8 mouse cellular contexts compared by ENCODE assay signal in genomic region chr9:35421730-35422235, GRCm38 (mm10). TPM values are rescaled to one million over a fixed set of nuclear protein-coding genes. Genes with fewer than 3 reads are reported as not detected.
DNase-seq lines count a peak whose midpoint lies in the region; ATAC-seq and TF ChIP-seq lines count a peak whose summit lies in the region.

No protein-coding gene starts in this region.

- H3K4me1 ChIP-seq in E14TG2a.4 (replicated peaks; ENCODE audit: low read depth, low read length): peaks cover 31% of the 10 kb centered on the region
- peaks cover 12% of the 10 kb centered on the region for H3K4me1 ChIP-seq in heart, postnatal 0 days (ENCODE audit: control insufficient read depth, insufficient read depth)
- H3K4me1 ChIP-seq in midbrain, embryonic 14.5 days (ENCODE audit: control insufficient read depth, insufficient read depth, low read length): peaks cover 33% of the 10 kb centered on the region
- H3K4me1 ChIP-seq in stomach, postnatal 0 days (replicated peaks; ENCODE audit: control insufficient read depth, insufficient read depth): 0 out of 2 replicates have a peak, but pooled peaks cover 5% of the 10 kb centered on the region

- TF ChIP-seq CTCF in E14TG2a.4 (conservative IDR thresholded peaks at IDR 0.05; ENCODE audit: low read length): no peak
- no peak for TF ChIP-seq CTCF in heart, postnatal 0 days (IDR thresholded peaks at IDR 0.05; ENCODE audit: low read depth)
- no peak for TF ChIP-seq CTCF in stomach, postnatal 0 days (IDR thresholded peaks at IDR 0.05; ENCODE audit: low read depth)

- DNase-seq in heart, adult 8-10 months (ENCODE audit: low spot score): peak; percentile 13
- DNase-seq in heart, adult 11 months: no peak
- peak; percentile 27 to 36 for DNase-seq in cerebellum, postnatal 4 days (ENCODE audit: low spot score in 2 of 2)
- peak; percentile 54 for DNase-seq in heart, postnatal 0 days (ENCODE audit: low spot score)
- DNase-seq in left cerebral cortex, postnatal 36 days (ENCODE audit: low spot score in 2 of 2): peak; percentile 39 to 67
- peak; percentile 80 for DNase-seq in midbrain, embryonic 14.5 days
- no peak for DNase-seq in stomach, postnatal 0 days (ENCODE audit: low spot score)

- peak overlapping the region; percentile 83 for H3K27ac ChIP-seq in heart, postnatal 0 days (ENCODE audit: low read depth)
- peak overlapping the region; percentile 97 for H3K27ac ChIP-seq in midbrain, embryonic 14.5 days (replicated peaks; ENCODE audit: low read depth, low read length)
- H3K27ac ChIP-seq in stomach, postnatal 0 days (replicated peaks): peak overlapping the region; percentile 91

- H3K4me2 ChIP-seq in heart, postnatal 0 days (ENCODE audit: low read depth, low read length): peak overlapping the region; percentile 76
- peak overlapping the region; percentile 55 for H3K4me2 ChIP-seq in midbrain, embryonic 14.5 days (ENCODE audit: low read length)
- H3K4me2 ChIP-seq in stomach, postnatal 0 days (replicated peaks; ENCODE audit: low read depth): peak overlapping the region; percentile 93

- peak overlapping the region; percentile 81 for H3K9ac ChIP-seq in heart, postnatal 0 days (replicated peaks; ENCODE audit: low read depth, low read length)
- H3K9ac ChIP-seq in midbrain, embryonic 14.5 days (replicated peaks; ENCODE audit: low read length): peak overlapping the region; percentile 95
- peak overlapping the region; percentile 92 for H3K9ac ChIP-seq in stomach, postnatal 0 days (ENCODE audit: low read length)

- H3K9me3 ChIP-seq in E14TG2a.4 (ENCODE audit: low read length): no peaks in the 10 kb centered on the region
- H3K9me3 ChIP-seq in heart, postnatal 0 days (replicated peaks; ENCODE audit: control insufficient read depth, low read length): no peaks in the 10 kb centered on the region
- H3K9me3 ChIP-seq in midbrain, embryonic 14.5 days (ENCODE audit: control insufficient read depth, low read length): no peaks in the 10 kb centered on the region
- H3K9me3 ChIP-seq in stomach, postnatal 0 days (ENCODE audit: control insufficient read depth, low read length): no peaks in the 10 kb centered on the region

- H3K27me3 ChIP-seq in E14TG2a.4 (ENCODE audit: insufficient read depth, low read length): peaks cover 12% of the 10 kb centered on the region; the same call in 1 of the 2 replicates
- no peaks in the 10 kb centered on the region for H3K27me3 ChIP-seq in heart, postnatal 0 days (ENCODE audit: control insufficient read depth, insufficient read depth, low read length)
- peaks cover 4% of the 10 kb centered on the region for H3K27me3 ChIP-seq in midbrain, embryonic 14.5 days (ENCODE audit: control insufficient read depth, insufficient read depth, low read length)
- H3K27me3 ChIP-seq in stomach, postnatal 0 days (ENCODE audit: control insufficient read depth, insufficient read depth, low read length): no peaks in the 10 kb centered on the region

- TF ChIP-seq EP300 in heart, postnatal 0 days (IDR thresholded peaks at IDR 0.05; ENCODE audit: low read depth): no peak
- no peak for TF ChIP-seq EP300 in stomach, postnatal 0 days (optimal IDR thresholded peaks at IDR 0.05)

- no peaks in the 10 kb centered on the region for H3K36me3 ChIP-seq in E14TG2a.4 (ENCODE audit: insufficient read depth, low read length)
- H3K36me3 ChIP-seq in heart, postnatal 0 days (replicated peaks; ENCODE audit: control insufficient read depth, insufficient read depth, low read length): no peaks in the 10 kb centered on the region
- H3K36me3 ChIP-seq in midbrain, embryonic 14.5 days (ENCODE audit: control insufficient read depth, insufficient read depth, low read length): no peaks in the 10 kb centered on the region
- no peaks in the 10 kb centered on the region for H3K36me3 ChIP-seq in stomach, postnatal 0 days (ENCODE audit: control insufficient read depth, insufficient read depth, low read length)

- peak; percentile 47 for ATAC-seq in heart, postnatal 0 days (ENCODE audit: insufficient read depth, low read depth)
- ATAC-seq in midbrain, embryonic 14.5 days (ENCODE audit: low FRiP score, low TSS enrichment): peak; percentile 75
- ATAC-seq in stomach, postnatal 0 days (ENCODE audit: low FRiP score, low TSS enrichment): no peak

- peak overlapping the region; percentile 97 for H3K4me3 ChIP-seq in E14TG2a.4 (replicated peaks; ENCODE audit: low read length)
- H3K4me3 ChIP-seq in heart, postnatal 0 days (ENCODE audit: low read depth, low read length): peak overlapping the region; percentile 91
- H3K4me3 ChIP-seq in midbrain, embryonic 14.5 days (replicated peaks; ENCODE audit: low read depth, low read length): peak overlapping the region; percentile 96
- peak overlapping the region; percentile 98 for H3K4me3 ChIP-seq in stomach, postnatal 0 days (ENCODE audit: low read depth, low read length)

- intact Hi-C loops in left cerebral cortex, postnatal 36 days (cut with DNase I): loop anchor here (5.0 kb wide), 4 partner anchors 66 to 154 kb away; partner anchors contain the start of genes Fam118b and Rpusd4

- WGBS in heart, postnatal 0 days: under 1% methylated on average over 35 of the region's 35 CpGs
- WGBS in midbrain, embryonic 14.5 days: under 1% methylated on average over 35 of the region's 35 CpGs
- WGBS in stomach, postnatal 0 days: 0% methylated on average over 28 of the region's 35 CpGs

RNA-seq across cellular contexts. Expression of gene Cdon, which starts 0.9 kb away (rescaled TPM):
- total RNA-seq in heart, adult 8-10 months (2022): 10 to 100 TPM in 2 of 4 experiments, 1 to 10 TPM in 2; 8.3 to 11.3 (median 10.3) TPM
- 36.4 and 41.7 TPM in 2 replicates for total RNA-seq in heart, postnatal 0 days (2014; rRNA removed; ENCODE audit: low replicate concordance)
- polyA plus RNA-seq in heart, postnatal 0 days (2015; fragmentation: Nextera tagmentation; extraction: Ambion mirVana): 2.2 and 2.3 TPM in 2 replicates
- total RNA-seq in left cerebral cortex, postnatal 36 days (2021): 1 to 10 TPM; 8.0 to 9.1 TPM
- polyA plus RNA-seq in midbrain, embryonic 14.5 days (2014; fragmentation: Nextera tagmentation; extraction: Ambion mirVana): 3.5 and 6.4 TPM in 2 replicates
- 2.5 and 2.7 TPM in 2 replicates for polyA plus RNA-seq in stomach, postnatal 0 days (2015; fragmentation: Nextera tagmentation; extraction: Ambion mirVana)

Comparison
In these comparisons a context has a peak if more than half of its experiments do, and no peak if none do; other contexts are left out.
1. DNase-seq: peak in heart, adult 8-10 months (single experiment), cerebellum, postnatal 4 days (2 of 2), heart, postnatal 0 days (single experiment), left cerebral cortex, postnatal 36 days (2 of 2) and midbrain, embryonic 14.5 days (single experiment); none in heart, adult 11 months (single experiment) and stomach, postnatal 0 days (single experiment).
2. Peak in every context shown above with its lines, with median percentiles within 50 percentile points of each other: H3K4me3 ChIP-seq, H3K27ac ChIP-seq, H3K4me2 ChIP-seq and H3K9ac ChIP-seq.